ENCODE assay signal across 8 mouse cellular contexts in genomic region chr5:148547870-148548456, GRCm38 (mm10). TPM values are rescaled to one million over a fixed set of nuclear protein-coding genes. Genes with fewer than 3 reads are reported as not detected.
DNase-seq lines count a peak whose midpoint lies in the region; ATAC-seq and TF ChIP-seq lines count a peak whose summit lies in the region.

No protein-coding gene starts in this region.

- peak; percentile 76 for DNase-seq in kidney, adult 2 months
- DNase-seq in kidney, postnatal 25 days, result no peak
- DNase-seq in MN1 (ENCODE audit: low spot score), result peak; percentile 61
- peak; percentile 58 for DNase-seq in heart, postnatal 0 days (ENCODE audit: low spot score)
- DNase-seq in adrenal gland, postnatal 25 days, result no peak
- DNase-seq in frontal cortex, postnatal 25 days (ENCODE audit: low spot score in 2 of 2), result no peak
- DNase-seq in cerebellum, adult 8-10 months, result no peak

- no peak for TF ChIP-seq CTCF in kidney, adult 2 months (conservative IDR thresholded peaks at IDR 0.05; ENCODE audit: insufficient read depth, insufficient read length, low read depth, low read length)
- peak; percentile 42 for TF ChIP-seq CTCF in heart, postnatal 0 days (IDR thresholded peaks at IDR 0.05; ENCODE audit: low read depth)

- H3K27me3 ChIP-seq in kidney, adult 2 months (replicated peaks; ENCODE audit: control insufficient read depth, insufficient read depth, low read length), result no peaks in the 10 kb centered on the region
- H3K27me3 ChIP-seq in heart, postnatal 0 days (ENCODE audit: control insufficient read depth, insufficient read depth, low read length), result no peaks in the 10 kb centered on the region
- H3K27me3 ChIP-seq in midbrain, embryonic 15.5 days (replicated peaks), result no peaks in the 10 kb centered on the region

- no peak for TF ChIP-seq POLR2A in kidney, adult 2 months (IDR thresholded peaks at IDR 0.05; ENCODE audit: low read depth, low read length)

- TF ChIP-seq EP300 in heart, postnatal 0 days (IDR thresholded peaks at IDR 0.05; ENCODE audit: low read depth), result no peak

- H3K9me3 ChIP-seq in heart, postnatal 0 days (replicated peaks; ENCODE audit: control insufficient read depth, low read length), result no peaks in the 10 kb centered on the region
- H3K9me3 ChIP-seq in midbrain, embryonic 15.5 days, result no peaks in the 10 kb centered on the region

- no peak overlapping the region; the same call in 1 of the 2 replicates for H3K4me2 ChIP-seq in heart, postnatal 0 days (ENCODE audit: low read depth, low read length)
- H3K4me2 ChIP-seq in midbrain, embryonic 15.5 days, result peak overlapping the region; percentile 19

- no peak overlapping the region for H3K9ac ChIP-seq in heart, postnatal 0 days (replicated peaks; ENCODE audit: low read depth, low read length)
- no peak overlapping the region for H3K9ac ChIP-seq in midbrain, embryonic 15.5 days

- WGBS in kidney, adult 2 months, result 16% methylated on average over 10 of the region's 10 CpGs
- 22% methylated on average over 10 of the region's 10 CpGs for WGBS in heart, postnatal 0 days
- WGBS in midbrain, embryonic 15.5 days, result 41% methylated on average over 10 of the region's 10 CpGs

- no peak for ATAC-seq in heart, postnatal 0 days (ENCODE audit: insufficient read depth, low read depth)
- ATAC-seq in midbrain, embryonic 15.5 days (replicated peaks), result no peak

- H3K4me1 ChIP-seq in kidney, adult 2 months (ENCODE audit: control insufficient read depth, insufficient read depth, low read length), result peaks cover 44% of the 10 kb centered on the region
- peaks cover 34% of the 10 kb centered on the region for H3K4me1 ChIP-seq in heart, postnatal 0 days (ENCODE audit: control insufficient read depth, insufficient read depth)
- peaks cover 36% of the 10 kb centered on the region for H3K4me1 ChIP-seq in midbrain, embryonic 15.5 days

- peak overlapping the region; percentile 86; the same call in 1 of the 2 replicates for H3K27ac ChIP-seq in kidney, adult 2 months (ENCODE audit: insufficient read depth, low read depth, low read length)
- H3K27ac ChIP-seq in heart, postnatal 0 days (ENCODE audit: low read depth), result no peak overlapping the region
- H3K27ac ChIP-seq in midbrain, embryonic 15.5 days, result no peak overlapping the region

- no peaks in the 10 kb centered on the region for H3K36me3 ChIP-seq in kidney, adult 2 months (ENCODE audit: control insufficient read depth, insufficient read depth, low read length)
- H3K36me3 ChIP-seq in heart, postnatal 0 days (replicated peaks; ENCODE audit: control insufficient read depth, insufficient read depth, low read length), result no peaks in the 10 kb centered on the region
- no peaks in the 10 kb centered on the region for H3K36me3 ChIP-seq in midbrain, embryonic 15.5 days (replicated peaks)

- peak overlapping the region; percentile 30; the same call in 1 of the 2 replicates for H3K4me3 ChIP-seq in kidney, adult 2 months (ENCODE audit: insufficient read depth, low read depth, low read length)
- H3K4me3 ChIP-seq in heart, postnatal 0 days (ENCODE audit: low read depth, low read length), result no peak overlapping the region
- no peak overlapping the region for H3K4me3 ChIP-seq in midbrain, embryonic 15.5 days

RNA-seq across cellular contexts. Expression of gene Ubl3, which starts 4.6 kb away (rescaled TPM):
- polyA plus RNA-seq in kidney, adult 2 months (2012; rRNA removed), result 71.2 and 71.3 TPM in 2 replicates
- 105 and 116 TPM in 2 replicates for total RNA-seq in heart, postnatal 0 days (2014; rRNA removed; ENCODE audit: low replicate concordance)
- 76.8 and 76.9 TPM in 2 replicates for polyA plus RNA-seq in heart, postnatal 0 days (2015; fragmentation: Nextera tagmentation; extraction: Ambion mirVana)
- 78.7 and 84.4 TPM in 2 replicates for polyA plus RNA-seq in midbrain, embryonic 15.5 days (2015; fragmentation: Nextera tagmentation; extraction: Ambion mirVana)
- 164 and 181 TPM in 2 replicates for total RNA-seq in adrenal gland, postnatal 25 days (2021)

Comparison
In these comparisons a context has a peak if more than half of its experiments do, and no peak if none do; other contexts are left out.
1. DNase-seq: peak in kidney, adult 2 months (single experiment), MN1 (single experiment) and heart, postnatal 0 days (single experiment); none in kidney, postnatal 25 days (0 of 2), adrenal gland, postnatal 25 days (single experiment), frontal cortex, postnatal 25 days (0 of 2) and cerebellum, adult 8-10 months (single experiment).